Mouse (Mus musculus) hindbrain, embryonic 13.5 days (tissue): ENCODE measurements around the gene Rnf135. TPM values are rescaled to one million over a fixed set of nuclear protein-coding genes. Genes with fewer than 3 reads are reported as not detected.
"Not testable (repeated sequence)": the region's sequence is repeated elsewhere in the genome, so short reads cannot be mapped to it uniquely, and the experiment has no call there.

Experiments used
- ATAC-seq: fragments of 200-750 bp; cut with Nextera tagmentation; 2 replicates; pipeline ENCODE4 v1.8.0; 2017; ENCODE audit warnings: moderate TSS enrichment; ENCODE audit not compliant: low FRiP score
- H3K27ac ChIP-seq: fragments of 300-500 bp; sonication (generic); 2 replicates; pipeline ENCODE4 v1.5.1; 2015; ENCODE audit warnings: inconsistent platforms, mild to moderate bottlenecking, moderate library complexity
- H3K27me3 ChIP-seq: fragments of 300-500 bp; sonication (generic); 2 replicates; pipeline ENCODE4 v1.6.1; 2015; ENCODE audit warnings: mild to moderate bottlenecking, inconsistent platforms
- H3K36me3 ChIP-seq: fragments of 300-500 bp; sonication (generic); 2 replicates; pipeline ENCODE4 v1.6.1; 2015; ENCODE audit warnings: mild to moderate bottlenecking, inconsistent platforms
- H3K4me1 ChIP-seq: fragments of 300-500 bp; sonication (generic); replicated peaks from 2 replicates; pipeline ENCODE4 v1.6.1; 2015; ENCODE audit warnings: inconsistent platforms
- H3K4me2 ChIP-seq: fragments of 300-500 bp; sonication (generic); 2 replicates; pipeline ENCODE4 v1.6.1; 2015; ENCODE audit warnings: inconsistent platforms, mild to moderate bottlenecking, moderate library complexity
- H3K4me3 ChIP-seq: fragments of 300-500 bp; sonication (generic); 2 replicates; pipeline ENCODE4 v1.5.1; 2015; ENCODE audit warnings: mild to moderate bottlenecking, inconsistent platforms
- H3K9ac ChIP-seq: fragments of 300-500 bp; sonication (generic); 2 replicates; pipeline ENCODE4 v1.6.1; 2015; ENCODE audit warnings: mild to moderate bottlenecking, inconsistent platforms
- H3K9me3 ChIP-seq: fragments of 300-500 bp; sonication (generic); 2 replicates; pipeline ENCODE4 v1.6.1; 2016; ENCODE audit warnings: inconsistent platforms
- WGBS: fragments of 180-500 bp; shearing (Covaris S2); methylation state at CpG from one replicate; pipeline ENCODE4 v1.1.7; 2015; 5-methylcytosine and 5-hydroxymethylcytosine counted together
- polyA plus RNA-seq: library from polyadenylated mRNA; unstranded; fragments of >200 nt; fragmentation: Nextera tagmentation; extraction: Ambion mirVana; gene quantifications from 2 replicates; pipeline ENCODE4 v1.2.1, GENCODE M21; 2015

Gene Rnf135
- polyA plus RNA-seq, 1 experiment from 2014 or later = 3.9 TPM

- Histone ChIP-seq H3K4me3 (no peak overlapping the region), H3K9me3 (no peaks in the 10 kb centered on the region), H3K27me3 (no peaks in the 10 kb centered on the region), H3K36me3 (peaks cover 16% of the 10 kb centered on the region; the same call in 1 of the 2 replicates), H3K4me1 (peaks cover 9% of the 10 kb centered on the region), H3K27ac (no peak overlapping the region), H3K4me2 (no peak overlapping the region), H3K9ac (no peak overlapping the region)
- WGBS = 98% methylated on average over 2 of the region's 2 CpGs
- ATAC-seq = no peak
Observed at GRCm38 (mm10) chr11:80212282-80212681, 28.6 kb downstream of the Rnf135 start.

GRCm38 (mm10) chr11:80215291-80215690, 31.6 kb downstream of the Rnf135 start:
- H3K4me1 ChIP-seq = peaks cover 3% of the 10 kb centered on the region
- no peaks in the 10 kb centered on the region for H3K9me3 ChIP-seq
- H3K9ac ChIP-seq = no peak overlapping the region
- H3K36me3 ChIP-seq = peaks cover 22% of the 10 kb centered on the region
- ATAC-seq = no peak
- no peak overlapping the region for H3K27ac ChIP-seq
- H3K27me3 ChIP-seq = no peaks in the 10 kb centered on the region
- H3K4me3 ChIP-seq = no peak overlapping the region
- H3K4me2 ChIP-seq = no peak overlapping the region
- WGBS = 87% methylated on average over 3 of the region's 3 CpGs

GRCm38 (mm10) chr11:80218657-80219293, 35.1 kb downstream of the Rnf135 start:
- Histone ChIP-seq H3K36me3 (peaks cover 45% of the 10 kb centered on the region), H3K4me1 (no peaks in the 10 kb centered on the region), H3K27ac (no peak overlapping the region), H3K9ac (no peak overlapping the region), H3K27me3 (no peaks in the 10 kb centered on the region), H3K4me2 (no peak overlapping the region), H3K9me3 (no peaks in the 10 kb centered on the region), H3K4me3 (no peak overlapping the region)
- no peak for ATAC-seq
- WGBS = 88% methylated on average over 11 of the region's 11 CpGs

- peaks cover 69% of the 10 kb centered on the region for H3K36me3 ChIP-seq
Observed at GRCm38 (mm10) chr11:80230066-80230465, 46.4 kb downstream of the Rnf135 start.

GRCm38 (mm10) chr11:80237278-80237677, 53.6 kb downstream of the Rnf135 start:
- Histone ChIP-seq H3K4me1 (no peaks in the 10 kb centered on the region), H3K27ac (no peak overlapping the region), H3K4me3 (no peak overlapping the region), H3K36me3 (peaks cover 57% of the 10 kb centered on the region), H3K9ac (no peak overlapping the region), H3K27me3 (no peaks in the 10 kb centered on the region), H3K4me2 (no peak overlapping the region), H3K9me3 (no peaks in the 10 kb centered on the region)
- 92% methylated on average over 3 of the region's 3 CpGs for WGBS
- ATAC-seq = no peak

More at GRCm38 (mm10) chr11:80230066-80230465, 46.4 kb downstream of the Rnf135 start:
- not testable (repeated sequence) for H3K9me3 ChIP-seq, H3K4me2 ChIP-seq, ATAC-seq, H3K27me3 ChIP-seq, H3K4me1 ChIP-seq, H3K4me3 ChIP-seq, H3K27ac ChIP-seq, H3K9ac ChIP-seq
- WGBS = 97% methylated on average over 4 of the region's 5 CpGs

GRCm38 (mm10) chr11:80238306-80238705, 54.7 kb downstream of the Rnf135 start:
- Histone ChIP-seq H3K4me2 (no peak overlapping the region), H3K36me3 (peaks cover 58% of the 10 kb centered on the region), H3K9ac (no peak overlapping the region)

GRCm38 (mm10) chr11:80247026-80247425, 63.4 kb downstream of the Rnf135 start:
- ATAC-seq = no peak

More at GRCm38 (mm10) chr11:80238306-80238705, 54.7 kb downstream of the Rnf135 start:
- H3K9me3 ChIP-seq = no peaks in the 10 kb centered on the region
- H3K27ac ChIP-seq = no peak overlapping the region
- H3K4me3 ChIP-seq = no peak overlapping the region
- no peaks in the 10 kb centered on the region for H3K4me1 ChIP-seq
- H3K27me3 ChIP-seq = no peaks in the 10 kb centered on the region
- WGBS = 93% methylated on average over 4 of the region's 4 CpGs
- no peak for ATAC-seq

GRCm38 (mm10) chr11:80248531-80248930, 64.9 kb downstream of the Rnf135 start:
- Histone ChIP-seq H3K4me1 (no peaks in the 10 kb centered on the region), H3K36me3 (peaks cover 79% of the 10 kb centered on the region)

More at GRCm38 (mm10) chr11:80247026-80247425, 63.4 kb downstream of the Rnf135 start:
- peaks cover 86% of the 10 kb centered on the region for H3K36me3 ChIP-seq
- H3K4me1 ChIP-seq = no peaks in the 10 kb centered on the region
- H3K9me3 ChIP-seq = no peaks in the 10 kb centered on the region
- no peak overlapping the region for H3K9ac ChIP-seq
- H3K4me2 ChIP-seq = no peak overlapping the region
- H3K27me3 ChIP-seq = no peaks in the 10 kb centered on the region
- no peak overlapping the region for H3K27ac ChIP-seq
- H3K4me3 ChIP-seq = no peak overlapping the region

More at GRCm38 (mm10) chr11:80248531-80248930, 64.9 kb downstream of the Rnf135 start:
- Histone ChIP-seq H3K9me3 (no peaks in the 10 kb centered on the region), H3K27ac (no peak overlapping the region), H3K27me3 (no peaks in the 10 kb centered on the region), H3K9ac (no peak overlapping the region), H3K4me3 (no peak overlapping the region), H3K4me2 (no peak overlapping the region)
- WGBS = 95% methylated on average over 3 of the region's 3 CpGs
- ATAC-seq = no peak

Other genes with a start within 250 kb of the Rnf135 start
- 42.7 and 45.2 TPM in 2 replicates for gene Utp6, start 221.5 kb upstream of the Rnf135 start, polyA plus RNA-seq
- gene Suz12, start 190.7 kb upstream of the Rnf135 start, polyA plus RNA-seq = 16.0 and 16.9 TPM in 2 replicates
- 12.3 and 13.1 TPM in 2 replicates for gene Crlf3, start 102.9 kb upstream of the Rnf135 start, polyA plus RNA-seq
- 6.1 and 6.3 TPM in 2 replicates for gene Atad5, start 94.5 kb upstream of the Rnf135 start, polyA plus RNA-seq
- gene Tefm, start 41.7 kb upstream of the Rnf135 start, polyA plus RNA-seq = 25.8 and 25.9 TPM in 2 replicates
- gene Adap2, start 29.7 kb upstream of the Rnf135 start, polyA plus RNA-seq = 3.7 and 3.9 TPM in 2 replicates
- gene Rhot1, start 25.2 kb downstream of the Rnf135 start, polyA plus RNA-seq = 66.4 and 68.4 TPM in 2 replicates
- gene Rhbdl3, start 117.1 kb downstream of the Rnf135 start, polyA plus RNA-seq = 14.0 and 16.0 TPM in 2 replicates
- 30.8 and 37.3 TPM in 2 replicates for gene 5730455P16Rik, start 194.2 kb downstream of the Rnf135 start, polyA plus RNA-seq
- gene Zfp207, start 199.4 kb downstream of the Rnf135 start, polyA plus RNA-seq = 210 and 214 TPM in 2 replicates
- 293 and 331 TPM in 2 replicates for gene Psmd11, start 244.8 kb downstream of the Rnf135 start, polyA plus RNA-seq